Mouse (Mus musculus) ES-E14 (cell line): ENCODE results near the gene Sdhb. TPM values are rescaled to one million over a fixed set of nuclear protein-coding genes. Genes with fewer than 3 reads are reported as not detected.

ENCODE experiments used
- DNase-seq: peaks from one replicate; pipeline ENCODE4 v3.0.0-alpha.2; 2013; ENCODE audit warnings: low read depth, low spot score
- H3K27ac ChIP-seq: 2 replicates; pipeline ENCODE4 v1.5.1; 2012; ENCODE audit warnings: low read depth, mild to moderate bottlenecking, low read length, moderate library complexity, mixed read lengths; ENCODE audit not compliant: poor library complexity, insufficient read depth, severe bottlenecking
- H3K36me3 ChIP-seq: 2 replicates; pipeline ENCODE4 v1.6.1; 2012; ENCODE audit warnings: mild to moderate bottlenecking, low read length, moderate library complexity, mixed read lengths; ENCODE audit not compliant: control insufficient read depth, poor library complexity, insufficient read depth, severe bottlenecking
- H3K4me1 ChIP-seq, 2 experiments: fragments of 150-350 bp in 1 of 2; sonication (generic) in 1 of 2; 2 replicates each; pipeline ENCODE4 v1.6.1; 2012; ENCODE audit warnings: low read length in 2 of 2, mild to moderate bottlenecking in 1 of 2, mixed read lengths in 1 of 2; ENCODE audit not compliant: control insufficient read depth in 2 of 2, insufficient read depth in 2 of 2, poor library complexity in 1 of 2
- H3K4me3 ChIP-seq, 2 experiments: fragments of 150-350 bp in 1 of 2; sonication (generic) in 1 of 2; 2 replicates each; pipeline ENCODE4 v1.5.1; 2012; ENCODE audit warnings: low read length in 2 of 2, low read depth in 1 of 2, mild to moderate bottlenecking in 1 of 2, mixed read lengths in 1 of 2; ENCODE audit not compliant: insufficient read depth in 1 of 2, poor library complexity in 1 of 2, severe bottlenecking in 1 of 2
- H3K9ac ChIP-seq: 2 replicates; pipeline ENCODE4 v1.6.1; 2012; ENCODE audit warnings: low read depth, mild to moderate bottlenecking, low read length, mixed read lengths; ENCODE audit not compliant: poor library complexity, insufficient read depth, severe bottlenecking
- H3K9me3 ChIP-seq: fragments of 150-350 bp; sonication (generic); 2 replicates; pipeline ENCODE4 v1.6.1; 2012; ENCODE audit warnings: low read depth, mild to moderate bottlenecking, low read length; ENCODE audit not compliant: control insufficient read depth, insufficient read depth
- CHD2 ChIP-seq: IDR thresholded peaks from 2 replicates; pipeline ENCODE4 v1.6.1; 2014; ENCODE audit warnings: mild to moderate bottlenecking, low read depth, low read length, inconsistent platforms
- HCFC1 ChIP-seq: IDR thresholded peaks from 2 replicates; pipeline ENCODE4 v1.6.1; 2012; ENCODE audit warnings: low read length, inconsistent platforms, borderline replicate concordance; ENCODE audit not compliant: insufficient read depth
- MAFK ChIP-seq: IDR thresholded peaks from 2 replicates; pipeline ENCODE4 v1.6.1; 2014; ENCODE audit warnings: mild to moderate bottlenecking, low read depth, low read length, inconsistent platforms; ENCODE audit not compliant: insufficient read depth
- ZC3H11A ChIP-seq: IDR thresholded peaks from 2 replicates; pipeline ENCODE4 v1.6.1; 2012; ENCODE audit warnings: low read depth, mild to moderate bottlenecking, inconsistent platforms, low read length, borderline replicate concordance
- ZNF384 ChIP-seq: IDR thresholded peaks from 2 replicates; pipeline ENCODE4 v1.6.1; 2012; ENCODE audit warnings: low read depth, low read length, inconsistent platforms
- in situ Hi-C, 2 experiments: fragments of 600-800 bp; cut with MboI; formaldehyde crosslinking; loops; one replicate each; pipeline ENCODE4 v1.15.1; 2025; ENCODE audit warnings: low sequenced_read_pairs in 2 of 2, inconsistent platforms in 1 of 2; ENCODE audit not compliant: unreplicated experiment in 2 of 2
- total RNA-seq: library from RNA; depleted of rRNA; stranded (reverse); fragments of 300-350 nt; gene quantifications from 2 replicates; pipeline ENCODE4 v1.2.3, GENCODE M21; 2012

The Sdhb gene
- total RNA-seq, 1 experiment: 135 TPM

DNA sequence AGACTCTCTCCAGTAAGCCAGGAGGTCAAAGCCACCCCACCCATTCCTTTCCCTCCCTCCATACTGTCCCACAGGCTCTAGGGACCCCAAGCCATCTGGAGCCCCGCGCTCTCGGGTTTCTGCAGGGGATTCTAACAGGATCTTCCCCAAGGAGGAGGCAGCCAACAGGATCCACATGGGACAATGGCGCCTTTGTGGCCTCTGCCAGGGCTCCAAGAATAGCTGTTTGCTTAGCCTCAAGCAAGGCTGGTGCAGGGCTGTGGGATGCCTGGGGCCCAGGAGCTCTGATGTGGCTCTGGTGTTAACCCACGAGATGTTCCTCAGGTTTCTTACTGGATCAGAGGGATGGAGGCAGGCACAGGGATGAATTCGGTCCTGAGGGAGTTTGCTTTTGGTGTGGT is 46.3 kb upstream of the Sdhb start:
- H3K9me3 ChIP-seq: no peaks in the 10 kb centered on the region

DNA sequence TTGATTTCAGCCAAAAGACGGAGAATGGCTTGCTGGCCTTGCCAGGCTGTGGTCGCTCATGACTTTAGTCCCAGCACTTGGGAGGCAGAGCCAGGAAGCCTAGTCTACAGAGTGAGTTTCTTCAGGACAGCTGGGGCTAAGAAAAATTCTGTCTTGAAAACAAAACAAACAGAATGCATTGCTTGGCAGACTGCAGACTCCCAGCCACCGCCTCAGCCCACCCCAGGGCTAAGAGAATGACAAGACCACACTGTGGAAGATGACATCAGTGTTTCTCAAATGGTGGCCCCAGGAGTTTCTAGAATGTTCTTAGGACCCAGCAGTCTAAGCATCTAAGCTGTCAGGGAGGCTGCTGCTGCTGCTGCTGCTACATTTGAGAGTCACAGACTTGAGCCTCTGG is 45.8 kb upstream of the Sdhb start:
- Histone ChIP-seq H3K9ac (no peak overlapping the region), H3K36me3 (no peaks in the 10 kb centered on the region), H3K4me1 (no peaks in the 10 kb centered on the region; a peak in 1 of 4 replicates), H3K4me3 (no peak overlapping the region), H3K27ac (no peak overlapping the region), H3K9me3 (no peaks in the 10 kb centered on the region)
- no peak for TF ChIP-seq MAFK
- no peak for TF ChIP-seq ZNF384
- TF ChIP-seq ZC3H11A: no peak
- TF ChIP-seq CHD2: no peak
- no peak for TF ChIP-seq HCFC1
- no peak for DNase-seq
- in situ Hi-C loops: no loop called here

More for the DNA sequence above, 46.3 kb upstream of the Sdhb start:
- in situ Hi-C loops: no loop called here
- Histone ChIP-seq H3K27ac (no peak overlapping the region), H3K9ac (no peak overlapping the region), H3K4me3 (no peak overlapping the region), H3K36me3 (no peaks in the 10 kb centered on the region), H3K4me1 (no peaks in the 10 kb centered on the region; a peak in 1 of 4 replicates)
- TF ChIP-seq HCFC1: no peak
- TF ChIP-seq ZNF384: no peak
- no peak for DNase-seq

DNA sequence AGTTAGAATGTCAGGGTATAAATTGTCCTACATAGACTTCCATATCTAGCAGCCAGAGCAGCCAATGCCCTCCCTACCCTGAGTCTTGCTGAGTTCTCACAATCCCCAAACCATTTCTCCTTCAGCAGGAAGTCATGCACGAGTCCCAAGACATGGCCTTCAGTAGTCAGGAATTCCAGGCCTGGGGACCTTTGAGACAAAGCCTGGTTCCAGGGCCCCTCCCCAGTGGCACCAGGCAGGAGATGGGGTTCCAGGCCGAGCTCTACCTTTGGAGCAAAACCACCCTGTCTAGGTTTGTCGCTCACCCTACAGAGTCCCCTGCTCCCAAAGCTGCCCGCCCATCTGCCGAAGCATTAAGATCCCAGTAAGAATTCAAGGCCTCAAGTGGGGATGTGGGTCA is 44.7 kb upstream of the Sdhb start:
- TF ChIP-seq MAFK (no peak), CHD2 (no peak), ZC3H11A (no peak), HCFC1 (no peak)
- DNase-seq: no peak
- Histone ChIP-seq H3K9me3 (no peaks in the 10 kb centered on the region), H3K27ac (no peak overlapping the region), H3K36me3 (no peaks in the 10 kb centered on the region), H3K4me3 (no peak overlapping the region), H3K4me1 (no peaks in the 10 kb centered on the region), H3K9ac (no peak overlapping the region)
- in situ Hi-C loops: no loop called here

DNA sequence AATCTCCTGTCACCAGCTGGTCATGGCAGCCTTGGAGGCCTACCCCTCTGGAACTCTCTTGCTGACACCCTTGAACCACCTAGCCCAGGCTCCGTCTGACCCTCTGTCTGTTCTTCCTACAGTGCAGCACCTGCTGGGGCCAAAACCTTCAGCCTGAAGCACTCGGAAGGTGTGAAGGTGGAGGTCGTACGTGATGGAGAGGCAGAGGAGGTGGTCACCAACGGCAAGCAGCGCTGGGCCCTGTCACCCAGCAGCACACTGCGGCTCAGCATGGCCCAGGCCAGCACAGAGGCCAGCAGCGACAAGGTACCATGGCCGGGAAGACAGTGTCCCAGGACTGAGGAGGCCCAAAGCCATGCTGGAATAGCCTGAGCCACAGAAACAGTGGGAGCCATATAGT is 43.6 kb upstream of the Sdhb start:
- H3K4me1 ChIP-seq: no peaks in the 10 kb centered on the region
- H3K36me3 ChIP-seq: no peaks in the 10 kb centered on the region
- DNase-seq: no peak
- no peak for TF ChIP-seq MAFK
- TF ChIP-seq HCFC1: no peak
- no peak for TF ChIP-seq ZC3H11A
- TF ChIP-seq ZNF384: no peak
- TF ChIP-seq CHD2: no peak
- in situ Hi-C loops: no loop called here
- H3K9me3 ChIP-seq: no peaks in the 10 kb centered on the region
- H3K4me3 ChIP-seq: no peak overlapping the region
- H3K9ac ChIP-seq: no peak overlapping the region
- H3K27ac ChIP-seq: no peak overlapping the region

- H3K27ac ChIP-seq: no peak overlapping the region
- no peaks in the 10 kb centered on the region for H3K9me3 ChIP-seq
- in situ Hi-C loops: no loop called here
- TF ChIP-seq MAFK: no peak
- no peaks in the 10 kb centered on the region for H3K4me1 ChIP-seq
- H3K4me3 ChIP-seq: no peak overlapping the region
- DNase-seq: no peak
- no peaks in the 10 kb centered on the region for H3K36me3 ChIP-seq
- H3K9ac ChIP-seq: no peak overlapping the region
These were observed 40.8 kb upstream of the Sdhb start for GRCm38 (mm10) chr4:140919974-140920836.
